Mouse (Mus musculus): ENCODE measurements around the gene Actr2. TPM values are rescaled to one million over a fixed set of nuclear protein-coding genes. Genes with fewer than 3 reads are reported as not detected.
"Not testable (repeated sequence)": the region's sequence is repeated elsewhere in the genome, so short reads cannot be mapped to it uniquely, and the experiment has no call there.

Actr2 gene
- polyA plus RNA-seq, 1 experiment from 2014 or later, result 94.7 TPM

DNA sequence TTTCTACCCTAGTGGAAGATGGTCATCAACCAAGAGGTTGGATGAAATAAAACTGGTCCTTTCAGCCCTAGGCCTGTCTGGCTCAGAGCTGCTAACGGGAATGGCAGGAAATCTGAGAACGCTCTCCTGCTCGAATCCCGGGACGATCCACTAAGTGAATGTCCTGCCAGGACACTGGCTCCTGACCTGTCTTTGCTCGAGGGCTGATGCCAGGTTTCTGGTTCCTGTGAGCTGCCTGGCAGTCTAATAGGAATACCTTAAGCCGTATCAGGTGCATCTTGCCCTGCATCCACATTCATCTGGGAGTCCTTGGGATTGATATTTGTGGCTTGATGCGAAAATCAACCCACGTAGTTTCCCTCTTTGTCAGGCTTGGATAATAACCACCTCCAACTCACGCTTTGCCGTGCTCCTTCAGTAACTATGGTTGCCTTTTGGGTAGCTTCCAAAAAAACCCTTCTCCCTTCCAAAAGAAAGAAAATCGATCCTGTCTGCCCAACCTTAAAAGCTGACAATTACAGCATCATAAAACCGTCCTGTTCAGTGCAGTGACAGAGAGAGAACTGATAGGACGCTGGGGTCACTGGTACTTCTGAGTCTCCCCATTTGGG, 78.3 kb downstream of the Actr2 start:
- Histone ChIP-seq H3K36me3 (ENCODE audit: control insufficient read depth, insufficient read depth, low read length) (no peaks in the 10 kb centered on the region), H3K9ac (ENCODE audit: low read length) (no peak overlapping the region), H3K9me3 (ENCODE audit: control insufficient read depth, low read length) (no peaks in the 10 kb centered on the region), H3K27me3 (ENCODE audit: control insufficient read depth, insufficient read depth, low read length) (no peaks in the 10 kb centered on the region), H3K4me2 (replicated peaks; ENCODE audit: low read depth) (no peak overlapping the region), H3K4me3 (ENCODE audit: low read depth, low read length) (no peak overlapping the region), H3K4me1 (replicated peaks; ENCODE audit: control insufficient read depth, insufficient read depth) (no peaks in the 10 kb centered on the region), H3K27ac (replicated peaks) (no peak overlapping the region)
- DNase-seq (ENCODE audit: low spot score) (no peak), ATAC-seq (ENCODE audit: low FRiP score, low TSS enrichment) (no peak)
- 67% methylated on average over 14 of the region's 14 CpGs for WGBS
- TF ChIP-seq EP300 (optimal IDR thresholded peaks at IDR 0.05) (no peak), CTCF (IDR thresholded peaks at IDR 0.05; ENCODE audit: low read depth) (no peak)

DNA sequence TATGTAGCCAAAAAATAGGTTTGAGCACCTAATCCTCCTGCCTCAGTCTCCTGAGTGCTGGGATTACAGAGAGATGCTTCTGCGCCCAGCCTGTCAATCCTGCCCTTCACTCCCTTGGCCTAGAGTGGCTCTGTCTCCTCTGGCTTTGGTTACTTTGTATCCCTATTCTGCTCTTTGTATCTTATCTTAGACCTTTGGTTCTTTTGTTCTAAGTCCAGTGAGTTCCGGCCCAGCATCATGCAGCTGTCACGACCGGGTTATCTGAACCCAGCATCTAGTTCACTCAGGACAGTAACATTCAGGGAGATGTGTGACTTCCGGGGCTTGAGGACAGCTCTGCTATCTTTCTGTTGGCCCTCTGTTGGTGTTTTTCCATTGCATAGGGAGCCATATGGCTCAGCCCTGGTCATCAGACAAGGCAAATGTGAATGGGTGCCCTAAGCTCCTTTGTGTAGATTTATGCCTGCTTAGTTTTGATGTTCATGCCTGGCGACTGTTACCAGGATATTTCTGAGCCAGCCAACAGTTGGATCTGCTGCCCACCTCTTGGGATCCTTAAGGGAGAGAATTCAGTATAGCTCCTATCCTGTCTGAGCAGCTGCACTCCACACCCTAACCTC, 79.1 kb downstream of the Actr2 start:
- Histone ChIP-seq H3K4me1 (replicated peaks; ENCODE audit: control insufficient read depth, insufficient read depth) (no peaks in the 10 kb centered on the region), H3K36me3 (ENCODE audit: control insufficient read depth, insufficient read depth, low read length) (no peaks in the 10 kb centered on the region), H3K27me3 (ENCODE audit: control insufficient read depth, insufficient read depth, low read length) (no peaks in the 10 kb centered on the region), H3K9me3 (ENCODE audit: control insufficient read depth, low read length) (no peaks in the 10 kb centered on the region), H3K4me2 (replicated peaks; ENCODE audit: low read depth) (no peak overlapping the region), H3K4me3 (ENCODE audit: low read depth, low read length) (no peak overlapping the region), H3K9ac (ENCODE audit: low read length) (no peak overlapping the region), H3K27ac (replicated peaks) (no peak overlapping the region)
- WGBS, result 63% methylated on average over 6 of the region's 6 CpGs
- ATAC-seq (ENCODE audit: low FRiP score, low TSS enrichment) (no peak), DNase-seq (ENCODE audit: low spot score) (no peak)
- TF ChIP-seq CTCF (IDR thresholded peaks at IDR 0.05; ENCODE audit: low read depth) (no peak), EP300 (optimal IDR thresholded peaks at IDR 0.05) (no peak)

DNA sequence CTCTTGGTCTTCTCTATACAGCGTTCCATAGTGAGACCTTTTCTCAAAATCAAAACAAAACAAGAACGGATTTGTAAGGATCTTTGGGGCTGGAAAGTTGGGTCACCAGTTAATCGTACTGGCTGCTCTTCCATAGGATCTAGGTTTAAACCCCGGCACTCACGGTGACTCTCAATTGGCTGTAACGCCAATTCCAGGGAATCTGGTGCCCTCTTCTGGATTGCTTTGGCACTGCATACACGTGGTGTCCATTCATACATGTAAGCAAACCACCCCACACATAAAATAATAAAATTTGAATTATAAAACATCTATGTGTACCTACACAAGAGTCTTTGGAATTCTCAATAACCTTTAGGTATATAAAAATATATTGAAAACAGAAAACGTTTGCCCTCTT, 81.2 kb downstream of the Actr2 start:
- Histone ChIP-seq H3K4me3 (ENCODE audit: low read depth, low read length) (no peak overlapping the region), H3K4me2 (replicated peaks; ENCODE audit: low read depth) (no peak overlapping the region), H3K9ac (ENCODE audit: low read length) (no peak overlapping the region), H3K9me3 (ENCODE audit: control insufficient read depth, low read length) (no peaks in the 10 kb centered on the region), H3K36me3 (ENCODE audit: control insufficient read depth, insufficient read depth, low read length) (no peaks in the 10 kb centered on the region), H3K4me1 (replicated peaks; ENCODE audit: control insufficient read depth, insufficient read depth) (no peaks in the 10 kb centered on the region), H3K27me3 (ENCODE audit: control insufficient read depth, insufficient read depth, low read length) (no peaks in the 10 kb centered on the region), H3K27ac (replicated peaks) (no peak overlapping the region)
- ATAC-seq (ENCODE audit: low FRiP score, low TSS enrichment) (no peak), DNase-seq (ENCODE audit: low spot score) (peak; percentile 70)
- TF ChIP-seq CTCF (IDR thresholded peaks at IDR 0.05; ENCODE audit: low read depth), result peak; percentile 80
- no peak for TF ChIP-seq EP300 (optimal IDR thresholded peaks at IDR 0.05)
- WGBS, result 39% methylated on average over 8 of the region's 8 CpGs

DNA sequence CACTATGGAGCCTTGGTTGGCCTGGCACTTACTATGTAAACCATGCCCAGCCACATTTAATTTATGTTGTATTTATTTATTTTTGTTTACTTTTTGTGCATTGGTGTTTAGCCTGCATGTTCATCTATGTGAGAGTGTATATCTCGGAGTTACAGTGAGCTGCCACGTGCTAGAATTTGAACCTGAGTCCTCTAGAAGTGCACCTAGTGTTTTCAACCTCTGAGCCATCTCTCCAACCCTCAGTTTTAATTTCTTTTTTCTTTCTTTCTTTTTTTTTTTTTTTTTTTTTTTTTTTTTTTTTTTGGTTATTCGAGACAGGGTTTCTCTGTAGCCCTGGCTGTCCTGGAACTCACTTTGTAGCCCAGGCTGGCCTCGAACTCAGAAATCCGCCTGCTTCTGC, 81.7 kb downstream of the Actr2 start:
- H3K4me2 ChIP-seq (replicated peaks; ENCODE audit: low read depth); H3K27me3 ChIP-seq (ENCODE audit: control insufficient read depth, insufficient read depth, low read length); H3K27ac ChIP-seq (replicated peaks); H3K9me3 ChIP-seq (ENCODE audit: control insufficient read depth, low read length); H3K36me3 ChIP-seq (ENCODE audit: control insufficient read depth, insufficient read depth, low read length); H3K4me1 ChIP-seq (replicated peaks; ENCODE audit: control insufficient read depth, insufficient read depth); ATAC-seq (ENCODE audit: low FRiP score, low TSS enrichment); DNase-seq (ENCODE audit: low spot score); H3K9ac ChIP-seq (ENCODE audit: low read length); H3K4me3 ChIP-seq (ENCODE audit: low read depth, low read length): not testable (repeated sequence)
- 92% methylated on average over 5 of the region's 5 CpGs for WGBS

DNA sequence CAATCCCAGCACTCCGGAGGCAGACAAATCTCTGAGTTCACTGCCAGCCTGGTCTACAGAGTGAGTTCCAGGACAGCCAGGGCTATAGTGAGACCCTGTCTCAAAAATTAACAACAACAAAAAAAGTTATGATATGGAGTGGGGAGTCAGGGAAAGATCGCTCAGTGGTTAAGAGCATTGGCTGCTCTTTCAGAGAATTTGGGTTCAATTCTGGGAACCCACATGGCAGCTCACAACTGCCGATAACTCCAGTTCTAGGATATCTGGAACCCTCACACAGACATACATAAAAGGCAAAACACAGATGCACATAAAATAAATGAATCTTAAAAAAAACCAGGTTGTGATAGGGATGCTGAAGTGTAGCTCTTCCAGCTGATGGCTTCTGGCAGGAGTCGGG, 83.7 kb downstream of the Actr2 start:
- ATAC-seq (ENCODE audit: low FRiP score, low TSS enrichment) (no peak), DNase-seq (ENCODE audit: low spot score) (no peak)
- Histone ChIP-seq H3K4me2 (replicated peaks; ENCODE audit: low read depth) (no peak overlapping the region), H3K4me1 (replicated peaks; ENCODE audit: control insufficient read depth, insufficient read depth) (no peaks in the 10 kb centered on the region), H3K4me3 (ENCODE audit: low read depth, low read length) (no peak overlapping the region), H3K27me3 (ENCODE audit: control insufficient read depth, insufficient read depth, low read length) (no peaks in the 10 kb centered on the region), H3K36me3 (ENCODE audit: control insufficient read depth, insufficient read depth, low read length) (no peaks in the 10 kb centered on the region), H3K9me3 (ENCODE audit: control insufficient read depth, low read length) (no peaks in the 10 kb centered on the region), H3K9ac (ENCODE audit: low read length) (no peak overlapping the region), H3K27ac (replicated peaks) (no peak overlapping the region)
- 85% methylated on average over 4 of the region's 4 CpGs for WGBS
- no peak for TF ChIP-seq EP300 (optimal IDR thresholded peaks at IDR 0.05)
- TF ChIP-seq CTCF (IDR thresholded peaks at IDR 0.05; ENCODE audit: low read depth), result no peak

DNA sequence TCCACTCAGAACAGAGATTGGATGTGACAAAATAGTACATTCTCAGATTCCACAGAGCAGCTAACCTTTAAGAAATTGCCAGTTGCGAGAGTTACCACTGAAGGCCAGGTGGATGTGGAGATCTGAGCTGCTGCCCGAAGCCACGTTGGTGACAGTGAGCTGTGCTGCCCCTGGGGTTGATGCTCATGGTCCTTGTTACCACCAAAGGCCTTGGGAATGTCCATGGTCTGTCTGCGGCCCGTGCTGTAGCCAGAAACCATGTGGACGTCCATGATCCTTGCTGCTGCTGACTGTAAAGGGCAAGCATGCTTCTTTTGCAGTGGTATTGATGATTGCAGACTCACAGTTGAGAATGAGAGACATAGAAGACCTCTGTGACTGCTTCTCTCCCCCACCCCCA, 84.3 kb downstream of the Actr2 start:
- 90% methylated on average over 6 of the region's 6 CpGs for WGBS
- ATAC-seq (ENCODE audit: low FRiP score, low TSS enrichment), result no peak
- TF ChIP-seq EP300 (optimal IDR thresholded peaks at IDR 0.05) (no peak), CTCF (IDR thresholded peaks at IDR 0.05; ENCODE audit: low read depth) (no peak)

More for the DNA sequence above, 84.3 kb downstream of the Actr2 start:
- Histone ChIP-seq H3K36me3 (ENCODE audit: control insufficient read depth, insufficient read depth, low read length) (no peaks in the 10 kb centered on the region), H3K9ac (ENCODE audit: low read length) (no peak overlapping the region), H3K27me3 (ENCODE audit: control insufficient read depth, insufficient read depth, low read length) (no peaks in the 10 kb centered on the region), H3K27ac (replicated peaks) (no peak overlapping the region), H3K9me3 (ENCODE audit: control insufficient read depth, low read length) (no peaks in the 10 kb centered on the region), H3K4me1 (replicated peaks; ENCODE audit: control insufficient read depth, insufficient read depth) (no peaks in the 10 kb centered on the region), H3K4me2 (replicated peaks; ENCODE audit: low read depth) (no peak overlapping the region), H3K4me3 (ENCODE audit: low read depth, low read length) (no peak overlapping the region)
- no peak for DNase-seq (ENCODE audit: low spot score)
